ENCODE assay signal across 9 mouse cellular contexts in the genomic region with DNA sequence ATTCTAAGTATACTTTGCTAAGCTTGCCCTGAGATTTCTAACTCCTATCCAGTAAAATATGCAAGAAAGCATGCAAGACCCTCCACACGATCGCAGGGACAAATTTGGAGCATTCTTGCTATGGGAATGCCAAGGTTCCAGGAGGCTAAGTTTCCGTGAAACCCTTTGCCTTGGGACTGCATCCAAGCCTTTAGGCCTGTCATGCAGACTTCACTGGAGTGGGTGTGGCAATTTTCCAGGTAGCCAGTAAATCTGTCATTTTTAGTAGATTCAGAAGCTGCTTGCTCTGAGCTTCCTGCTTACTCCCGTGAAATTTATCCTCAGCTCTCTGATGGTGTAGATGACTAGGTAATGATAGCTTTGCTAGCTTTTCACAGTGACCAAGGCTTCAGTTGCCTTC. TPM values are rescaled to one million over a fixed set of nuclear protein-coding genes. Genes with fewer than 3 reads are reported as not detected.
A peak's percentile ranks its signal among the peaks of the same experiment; 100 is the strongest.
DNase-seq lines count a peak whose midpoint lies in the region; ATAC-seq and TF ChIP-seq lines count a peak whose summit lies in the region.
"Not testable (repeated sequence)": the region's sequence is repeated elsewhere in the genome, so short reads cannot be mapped to it uniquely, and the experiment has no call there.
"Had no signal": no experiment of that assay in that cellular context is flagged by ENCODE, and none has a peak within 500 bp of the region (broad histone marks: within the 10 kb centered on the region; RNA-seq: fewer than 3 reads in every experiment).

No protein-coding gene starts in this region.

- peak overlapping the region; percentile 32 for H3K27ac ChIP-seq in embryonic fibroblast, embryonic 13.5 days (ENCODE audit: insufficient read depth, low read length)
- H3K27ac ChIP-seq in heart, embryonic 10.5 days; limb, embryonic 14.5 days (replicated peaks; ENCODE audit: low read depth, low read length): not testable (repeated sequence)

- not testable (repeated sequence) for TF ChIP-seq POLR2A in embryonic fibroblast, embryonic 13.5 days (IDR thresholded peaks at IDR 0.05; ENCODE audit: low read depth, low read length); limb, embryonic 14.5 days (IDR thresholded peaks at IDR 0.05; ENCODE audit: borderline replicate concordance, extremely low read depth, insufficient read depth, insufficient read length)

- not testable (repeated sequence) for H3K4me1 ChIP-seq in embryonic fibroblast, embryonic 13.5 days (ENCODE audit: control insufficient read depth, insufficient read depth, low read length); heart, embryonic 10.5 days; limb, embryonic 14.5 days (ENCODE audit: control insufficient read depth, insufficient read depth, low read length)

- WGBS in heart, embryonic 10.5 days = 92% methylated on average over 4 of the region's 4 CpGs
- WGBS in limb, embryonic 14.5 days = 78% methylated on average over 4 of the region's 4 CpGs

- H3K9me3 ChIP-seq in heart, embryonic 10.5 days; limb, embryonic 14.5 days (ENCODE audit: control insufficient read depth, low read length): not testable (repeated sequence)

- H3K36me3 ChIP-seq in heart, embryonic 10.5 days = peaks cover 29% of the 10 kb centered on the region
- H3K36me3 ChIP-seq in limb, embryonic 14.5 days (ENCODE audit: control insufficient read depth, insufficient read depth, low read length) = peaks cover 23% of the 10 kb centered on the region

- not testable (repeated sequence) for H3K9ac ChIP-seq in limb, embryonic 14.5 days (ENCODE audit: low read depth, low read length, severe bottlenecking)

- not testable (repeated sequence) for TF ChIP-seq CTCF in embryonic fibroblast, embryonic 13.5 days (IDR thresholded peaks at IDR 0.05; ENCODE audit: borderline replicate concordance, insufficient read depth, low read length)

- peak; percentile 14 for DNase-seq in 3T3-L1 (ENCODE audit: low read depth, low spot score)
- peak; percentile 71 for DNase-seq in adrenal gland, adult 2 months
- peak; percentile 34 for DNase-seq in adrenal gland, postnatal 14 days
- DNase-seq in cerebellum, postnatal 10 days = peak; percentile 73 to 79
- peak; percentile 7 for DNase-seq in heart, embryonic 10.5 days (ENCODE audit: low spot score)
- DNase-seq in kidney, adult 8-10 months = peak; percentile 14 to 33
- DNase-seq in limb, embryonic 14.5 days (ENCODE audit: low spot score) = peak; percentile 12

- H3K4me3 ChIP-seq in embryonic fibroblast, embryonic 13.5 days (ENCODE audit: insufficient read depth, low read length); heart, embryonic 10.5 days; limb, embryonic 14.5 days (replicated peaks; ENCODE audit: low read length): not testable (repeated sequence)

- not testable (repeated sequence) for H3K27me3 ChIP-seq in heart, embryonic 10.5 days (ENCODE audit: insufficient read depth, poor library complexity, severe bottlenecking); limb, embryonic 14.5 days (ENCODE audit: control insufficient read depth, insufficient read depth, low read length)

- ATAC-seq in limb, embryonic 14.5 days (ENCODE audit: low FRiP score, low read depth) = not testable (repeated sequence)

- H3K4me2 ChIP-seq in limb, embryonic 14.5 days (replicated peaks; ENCODE audit: low read depth, low read length, severe bottlenecking) = not testable (repeated sequence)

RNA-seq across cellular contexts. Expression of gene Ebf1, which starts 46.8 kb away (rescaled TPM):
- total RNA-seq in adrenal gland, adult 2 months (2021) = 10 to 100 TPM; 25.3 to 37.0 TPM
- 13.8 and 16.9 TPM in 2 replicates for polyA plus RNA-seq in adrenal gland, adult 2 months (2012; rRNA removed)
- 35.5 and 50.8 TPM in 2 replicates for total RNA-seq in adrenal gland, postnatal 14 days (2021)
- polyA plus RNA-seq in embryonic fibroblast, embryonic 13.5 days (2011; ENCODE audit: insufficient read length, low read depth, missing spikeins) = 26.9 and 55.9 TPM in 2 replicates
- 7.6 and 17.9 TPM in 2 replicates for polyA plus RNA-seq in heart, embryonic 10.5 days (2016; fragmentation: Nextera tagmentation; extraction: Ambion mirVana)
- polyA plus RNA-seq in limb, embryonic 14.5 days (2012; rRNA removed) = 42.9 and 60.5 TPM in 2 replicates
- polyA plus RNA-seq in limb, embryonic 14.5 days (2014; fragmentation: Nextera tagmentation; extraction: Ambion mirVana) = 71.4 and 85.0 TPM in 2 replicates
- polyA plus RNA-seq: G1E had no signal

RNA-seq across cellular contexts. Expression of gene Rnf145, which starts 51.6 kb away (rescaled TPM):
- 10 to 100 TPM; 62.2 to 75.5 TPM for total RNA-seq in adrenal gland, adult 2 months (2021)
- 204 and 238 TPM in 2 replicates for polyA plus RNA-seq in adrenal gland, adult 2 months (2012; rRNA removed)
- 62.1 and 62.6 TPM in 2 replicates for total RNA-seq in adrenal gland, postnatal 14 days (2021)
- 56.8 and 64.8 TPM in 2 replicates for polyA plus RNA-seq in embryonic fibroblast, embryonic 13.5 days (2011; ENCODE audit: insufficient read length, low read depth, missing spikeins)
- 59.8 and 82.1 TPM in 2 replicates for polyA plus RNA-seq in heart, embryonic 10.5 days (2016; fragmentation: Nextera tagmentation; extraction: Ambion mirVana)
- 92.1 and 160 TPM in 2 replicates for polyA plus RNA-seq in limb, embryonic 14.5 days (2012; rRNA removed)
- polyA plus RNA-seq in limb, embryonic 14.5 days (2014; fragmentation: Nextera tagmentation; extraction: Ambion mirVana) = 84.5 and 105 TPM in 2 replicates

Comparison
In these comparisons a context has a peak if more than half of its experiments do, and no peak if none do; other contexts are left out.
1. DNase-seq: peak in every context shown above with its lines; median percentile 76 in cerebellum, postnatal 10 days; 71 in adrenal gland, adult 2 months; 34 in adrenal gland, postnatal 14 days; 24 in kidney, adult 8-10 months; 14 in 3T3-L1; 12 in limb, embryonic 14.5 days; 7 in heart, embryonic 10.5 days.